Mouse (Mus musculus) right cerebral cortex, adult 2 months (tissue): ENCODE measurements around the gene Chkb.

Experiments
- DNase-seq, 2 experiments: peaks; one replicate each; pipeline ENCODE4 v3.0.0; 2021 to 2022; ENCODE audit warnings: low spot score in 2 of 2

Gene Chkb

GRCm38 (mm10) chr15:89399716-89400115 is 30.0 kb downstream of the Chkb start:
- DNase-seq: no peak

GRCm38 (mm10) chr15:89398146-89398545 is 31.6 kb downstream of the Chkb start:
- DNase-seq: no peak

- DNase-seq: no peak
Measured at GRCm38 (mm10) chr15:89396883-89397282, 32.8 kb downstream of the Chkb start.

GRCm38 (mm10) chr15:89390081-89390480 is 39.6 kb downstream of the Chkb start:
- DNase-seq: no peak

GRCm38 (mm10) chr15:89387127-89387526 is 42.6 kb downstream of the Chkb start:
- DNase-seq: no peak

- no peak for DNase-seq
Measured at GRCm38 (mm10) chr15:89384617-89385016, 45.1 kb downstream of the Chkb start, which contains the start of gene Klhdc7b. TSS of gene Klhdc7b (plus strand) at chr15:89384917.

- DNase-seq: no peak
Measured at GRCm38 (mm10) chr15:89379429-89379828, 50.3 kb downstream of the Chkb start.

- DNase-seq: no peak
Measured at GRCm38 (mm10) chr15:89378831-89379401, 50.8 kb downstream of the Chkb start, which contains the start of gene Odf3b. TSS of gene Odf3b (minus strand) at chr15:89379282.

GRCm38 (mm10) chr15:89377938-89378828 is 51.5 kb downstream of the Chkb start:
- no peak for DNase-seq

GRCm38 (mm10) chr15:89377362-89377761 is 52.3 kb downstream of the Chkb start:
- no peak for DNase-seq

GRCm38 (mm10) chr15:89376957-89377356 is 52.8 kb downstream of the Chkb start, which contains the start of gene Tymp:
TSS of gene Tymp (minus strand) at chr15:89377039.
- no peak for DNase-seq
